Mouse (Mus musculus) ovary, adult 18-20 months (tissue): ENCODE results near the gene Pdcd1.
"Not testable (repeated sequence)": the region's sequence is repeated elsewhere in the genome, so short reads cannot be mapped to it uniquely, and the experiment has no call there.

Experiments
- DNase-seq: peaks from one replicate; pipeline ENCODE4 v3.0.0; 2022; ENCODE audit warnings: low spot score, mixed read lengths

The Pdcd1 gene

GRCm38 (mm10) chr1:94052373-94052772, at the start of gene Pdcd1:
Gene Pdcd1 (minus strand): TSS chr1:94052553.
- no peak for DNase-seq

DNA sequence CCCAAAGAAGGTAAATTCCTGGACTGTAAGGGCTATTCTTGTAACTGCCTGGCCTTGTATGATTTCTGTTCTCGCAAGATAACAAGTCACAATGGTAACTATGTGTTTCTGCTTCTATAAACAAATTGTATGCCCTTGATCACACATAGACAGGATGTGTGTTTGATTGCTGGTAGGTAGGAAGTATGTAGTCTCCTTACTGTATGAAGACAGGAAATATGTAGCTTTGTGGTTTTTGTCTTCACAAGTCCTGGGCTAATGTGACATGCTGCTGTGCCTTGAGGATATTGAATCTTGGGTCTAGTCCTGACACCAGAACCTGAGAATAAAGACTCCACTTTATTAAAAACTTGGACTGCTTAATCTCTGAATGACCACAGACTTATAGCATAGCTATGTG, 39.4 kb upstream of the Pdcd1 start:
- DNase-seq = no peak

DNA sequence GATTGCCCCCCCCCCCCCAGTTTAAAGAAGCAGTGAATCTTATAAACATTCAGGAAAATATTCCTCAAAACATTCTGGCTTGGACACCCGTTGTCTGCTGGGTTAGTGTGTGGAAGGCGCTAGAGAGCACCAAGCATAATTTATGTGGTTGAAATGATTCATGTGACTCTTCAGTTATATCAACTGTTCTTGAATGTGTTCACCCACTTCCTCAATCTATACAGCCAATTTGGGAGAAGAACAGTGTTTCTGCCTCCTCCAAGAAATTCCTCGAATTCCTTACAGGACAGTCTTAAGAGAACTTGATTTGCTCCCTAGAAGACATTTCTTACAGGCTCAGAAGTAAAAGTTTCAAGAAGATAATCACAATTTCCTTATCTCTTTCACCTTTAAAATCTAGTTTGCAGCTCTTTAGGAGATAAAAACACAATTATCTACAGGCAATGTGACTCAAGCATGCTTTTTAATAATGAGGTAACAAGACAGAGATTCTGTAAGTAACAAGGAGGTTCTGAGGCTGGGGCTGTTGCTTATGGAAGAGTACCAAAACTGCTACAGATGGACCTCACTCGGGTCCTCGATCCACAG, 34.1 kb upstream of the Pdcd1 start:
- no peak for DNase-seq

DNA sequence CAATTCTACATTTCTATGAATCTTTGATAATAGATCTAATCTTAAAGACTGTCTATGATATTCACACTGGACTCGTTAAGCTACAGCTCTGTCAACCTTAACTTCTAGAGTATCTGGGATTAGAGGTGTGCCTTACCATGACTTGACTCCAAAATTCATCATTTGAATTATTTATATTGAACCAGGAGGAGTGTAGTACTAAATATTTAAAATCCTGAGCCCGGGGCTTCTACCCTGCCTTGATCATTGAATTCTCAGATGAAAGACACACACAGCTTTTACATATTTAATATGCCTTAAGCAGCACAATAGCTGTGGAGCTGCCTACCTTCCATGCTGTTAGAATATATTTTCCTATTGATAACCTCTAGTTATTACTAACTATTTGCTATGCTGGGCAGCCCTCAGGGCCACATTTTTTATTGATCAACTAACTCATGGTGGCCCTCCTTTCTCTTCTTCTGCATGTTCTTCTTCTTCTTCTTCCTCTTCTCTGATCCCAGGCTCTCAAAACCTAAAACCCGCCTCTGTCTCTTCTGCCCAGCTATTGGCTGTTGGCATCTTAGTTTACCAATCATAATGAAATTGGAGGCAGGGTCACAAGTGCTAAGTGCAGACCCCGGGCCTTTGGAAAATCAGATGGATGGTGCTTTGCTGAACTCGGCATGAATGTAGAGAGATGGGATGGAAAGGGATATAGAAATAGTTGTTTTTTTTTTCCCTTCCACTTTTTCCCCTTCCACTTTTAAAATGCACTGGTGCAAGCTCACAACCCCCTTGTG, 33.2 kb upstream of the Pdcd1 start:
- DNase-seq = no peak

GRCm38 (mm10) chr1:94081761-94082160, 29.4 kb upstream of the Pdcd1 start:
- DNase-seq = no peak

DNA sequence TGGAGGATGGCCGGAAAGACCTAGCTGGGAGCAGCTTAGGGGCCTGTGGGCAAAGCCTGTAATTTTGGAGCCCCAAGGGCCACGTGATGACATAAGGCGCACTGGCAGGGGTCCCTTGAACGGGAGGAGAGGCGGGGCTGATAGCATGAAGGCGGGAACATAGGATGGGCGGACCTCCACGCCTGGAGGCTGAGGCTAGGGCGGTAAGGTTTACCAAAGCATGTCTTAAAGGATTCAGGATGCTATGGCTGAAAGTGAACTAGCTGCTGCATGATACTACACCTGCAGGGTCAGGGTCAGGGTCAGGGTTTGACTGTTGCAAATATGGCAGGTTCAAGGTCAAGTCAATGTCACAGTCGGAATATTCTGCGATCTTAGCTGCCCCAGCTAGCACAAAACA, 28.8 kb upstream of the Pdcd1 start:
- DNase-seq = no peak

DNA sequence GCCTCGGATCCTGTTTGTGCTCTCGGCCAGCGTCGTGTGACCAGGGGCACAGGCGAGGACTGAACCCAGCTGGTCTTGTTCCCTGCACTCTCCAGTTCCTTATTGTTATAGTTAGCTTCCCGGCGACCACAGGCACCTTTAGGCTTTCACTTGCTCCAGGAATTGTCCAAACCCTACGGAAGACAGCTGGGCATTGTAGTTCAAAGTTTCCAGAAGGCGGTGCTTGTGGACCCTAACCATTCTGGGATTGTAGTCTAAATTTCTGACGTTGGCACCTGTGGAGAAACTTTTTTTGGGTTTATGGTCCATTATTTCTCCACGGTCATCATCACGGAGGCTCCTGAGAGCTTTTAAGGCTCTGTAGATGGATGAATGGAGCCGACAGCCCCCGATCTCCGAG, 28.4 kb upstream of the Pdcd1 start:
- DNase-seq = no peak

- peak; percentile 67 for DNase-seq
Measured at GRCm38 (mm10) chr1:94078835-94079440, 26.6 kb upstream of the Pdcd1 start.

GRCm38 (mm10) chr1:94078314-94078713, 26.0 kb upstream of the Pdcd1 start:
- DNase-seq = no peak

DNA sequence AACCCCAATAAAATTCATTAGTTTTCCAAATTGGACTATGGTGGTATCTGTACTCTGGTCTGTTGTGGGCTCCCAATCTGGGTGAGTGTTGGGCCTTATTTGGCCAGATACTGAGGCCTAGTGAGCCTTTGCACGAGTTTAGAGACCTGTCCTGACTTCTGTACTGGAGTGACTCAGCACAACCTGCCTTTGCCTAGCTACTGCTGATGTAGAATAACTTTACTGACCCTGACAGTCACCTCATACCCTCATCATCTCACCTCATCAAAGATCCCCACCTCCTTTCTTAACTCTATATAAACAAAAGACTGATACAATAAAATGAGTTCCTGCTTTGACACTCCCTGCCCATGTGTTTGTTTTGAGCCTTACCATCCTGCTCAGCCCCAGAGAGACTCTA, 24.3 kb upstream of the Pdcd1 start:
- no peak for DNase-seq

DNA sequence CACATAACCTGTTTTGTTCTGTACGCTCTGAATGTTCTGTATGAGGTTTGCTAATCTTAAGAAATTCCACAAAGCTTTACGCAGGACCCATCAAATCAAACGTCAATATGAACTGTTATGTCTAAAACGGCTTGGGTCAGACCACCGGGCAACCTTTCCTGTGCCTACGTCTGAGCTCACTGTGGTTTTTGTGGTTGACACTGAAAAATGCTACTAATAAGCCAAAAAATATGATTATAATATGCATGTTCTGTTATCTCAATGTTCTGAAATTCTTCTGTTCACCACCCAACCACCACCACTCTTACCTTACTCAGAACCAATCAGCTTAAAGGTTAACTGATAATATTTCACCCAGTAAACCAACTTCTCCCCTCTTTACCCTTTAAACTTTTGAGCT, 22.4 kb upstream of the Pdcd1 start:
- DNase-seq = no peak

DNA sequence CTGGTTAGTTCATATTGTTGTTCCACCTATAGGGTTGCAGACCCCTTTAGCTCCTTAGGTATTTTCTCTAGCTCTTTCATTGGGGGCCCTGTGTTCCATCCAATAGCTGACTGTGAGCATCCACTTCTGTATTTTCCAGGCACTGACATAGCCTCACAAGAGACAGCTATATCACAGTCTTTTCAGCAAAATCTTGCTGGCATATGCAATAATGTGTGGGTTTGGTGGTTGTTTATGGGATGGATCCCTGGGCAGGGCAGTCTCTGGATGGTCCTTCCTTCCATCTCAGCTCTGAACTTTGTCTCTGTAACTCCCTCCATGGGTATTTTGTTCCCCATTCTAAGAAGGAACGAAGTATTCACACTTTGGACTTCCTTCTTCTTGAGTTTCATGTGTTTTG, 5.9 kb upstream of the Pdcd1 start:
- not testable (repeated sequence) for DNase-seq

- DNase-seq = no peak
Measured at GRCm38 (mm10) chr1:94057401-94057800, 5.0 kb upstream of the Pdcd1 start.

- no peak for DNase-seq
Measured at GRCm38 (mm10) chr1:94055966-94056365, 3.6 kb upstream of the Pdcd1 start.

DNA sequence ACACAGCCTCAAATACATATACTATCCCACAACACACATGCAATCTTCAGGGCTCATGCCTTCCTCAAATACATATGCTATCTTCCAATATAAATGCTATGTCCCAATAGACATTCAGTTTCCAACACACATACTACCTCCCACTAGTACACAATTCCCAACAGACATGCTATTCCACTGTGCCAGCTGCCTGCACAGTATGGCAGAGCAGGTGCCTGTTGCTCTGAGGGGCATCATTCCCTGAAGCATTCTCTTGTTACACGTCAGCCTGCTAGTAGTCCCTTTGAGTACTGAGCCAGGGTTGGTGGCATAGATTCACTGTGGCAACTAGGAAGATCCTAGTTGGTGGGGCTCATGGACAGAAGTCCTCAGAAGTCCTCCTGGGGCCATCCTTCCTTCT, 2.1 kb upstream of the Pdcd1 start:
- no peak for DNase-seq

GRCm38 (mm10) chr1:94053530-94054216, 1.3 kb upstream of the Pdcd1 start:
- DNase-seq = no peak

DNA sequence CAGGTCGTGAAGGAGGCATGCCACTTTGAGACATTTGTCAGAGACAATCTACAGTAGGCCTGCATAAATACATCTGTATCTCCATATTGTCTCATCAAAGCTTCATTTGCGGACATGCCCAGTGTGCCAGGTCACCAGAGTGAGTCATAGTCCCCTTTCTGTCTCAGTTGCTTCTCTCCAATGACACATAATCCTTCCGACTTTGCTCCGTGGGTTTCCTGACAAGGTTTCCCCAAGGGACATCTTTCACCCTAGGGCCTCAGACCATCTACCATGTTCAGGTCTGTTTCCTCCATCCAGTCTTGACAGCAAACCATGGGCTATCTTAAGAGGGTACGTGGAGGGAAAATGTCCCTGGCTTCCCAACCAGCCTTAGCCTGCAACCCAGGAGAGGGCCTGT, 1.2 kb downstream of the Pdcd1 start:
- no peak for DNase-seq

DNA sequence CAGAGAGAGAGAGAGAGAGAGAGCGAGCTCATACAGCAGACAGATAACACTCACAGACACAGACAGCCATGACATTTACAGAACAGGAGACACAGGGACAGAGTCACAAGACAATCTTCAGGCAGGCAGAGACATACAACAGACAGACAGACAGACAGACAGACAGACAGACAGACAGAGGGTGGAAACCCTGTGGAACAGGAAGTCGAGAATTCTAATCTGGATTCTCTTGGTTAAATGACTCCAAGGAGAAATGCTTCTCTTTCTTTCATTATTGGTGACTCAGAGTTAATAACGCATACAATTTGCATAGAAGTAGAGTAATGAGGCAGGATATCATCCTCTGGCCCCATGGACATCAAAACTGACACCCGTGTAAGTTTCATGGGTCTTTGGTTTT, 5.8 kb downstream of the Pdcd1 start:
- no peak for DNase-seq

DNA sequence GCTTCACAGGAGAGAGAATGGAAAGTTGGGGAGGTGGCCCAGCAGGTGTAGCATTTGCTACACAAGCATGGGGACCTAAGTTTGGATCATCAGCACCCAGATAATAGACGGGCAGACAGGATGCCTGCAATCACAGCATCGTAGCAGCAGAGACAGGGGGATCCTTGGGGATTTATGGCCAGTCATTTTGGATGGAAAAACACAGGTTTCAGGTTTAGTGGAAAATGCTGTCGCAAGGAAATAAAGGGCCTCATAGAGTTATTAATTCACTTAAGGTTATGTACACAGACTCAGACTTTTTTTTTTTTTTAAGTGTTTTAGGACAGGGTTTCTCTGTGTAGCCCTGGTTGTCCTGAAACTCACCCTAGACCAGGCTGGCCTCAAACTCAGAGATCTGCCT, 6.8 kb downstream of the Pdcd1 start:
- no peak for DNase-seq

- DNase-seq = no peak
Measured at GRCm38 (mm10) chr1:94040391-94040790, 12.0 kb downstream of the Pdcd1 start.

- DNase-seq = peak; percentile 79
Measured at GRCm38 (mm10) chr1:94034984-94035743, 17.2 kb downstream of the Pdcd1 start.

DNA sequence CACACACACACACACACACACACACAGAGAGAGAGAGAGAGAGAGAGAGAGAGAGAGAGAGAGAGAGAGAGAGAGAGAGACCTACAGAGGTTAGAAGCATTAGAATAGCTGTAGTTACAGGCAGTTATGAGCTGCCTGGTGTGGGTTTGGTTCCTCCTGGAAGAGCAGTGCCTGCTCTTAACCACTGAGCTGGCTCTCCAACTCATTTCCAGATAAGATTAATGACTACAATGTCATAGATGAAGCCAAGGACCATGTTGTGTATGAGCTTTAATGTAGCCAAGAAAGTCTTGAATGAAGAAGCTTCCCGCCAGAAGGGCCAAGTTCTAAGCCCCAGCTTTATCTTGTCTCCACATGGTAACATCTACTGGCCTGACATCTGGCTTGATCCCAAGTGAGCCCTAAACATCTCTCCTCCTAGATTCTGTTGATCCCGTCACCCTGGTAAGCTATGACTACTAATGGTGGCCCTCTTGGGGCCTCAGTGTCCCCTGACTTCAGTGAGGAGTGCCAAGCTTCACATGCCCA, 19.2 kb downstream of the Pdcd1 start:
- no peak for DNase-seq
